Mouse (Mus musculus): ENCODE results near the gene Celf2. TPM values are rescaled to one million over a fixed set of nuclear protein-coding genes. Genes with fewer than 3 reads are reported as not detected.
"Not testable (repeated sequence)": the region's sequence is repeated elsewhere in the genome, so short reads cannot be mapped to it uniquely, and the experiment has no call there.

Gene Celf2
- total RNA-seq, 2 experiments from 2014 or later = 489 to 533 TPM

DNA sequence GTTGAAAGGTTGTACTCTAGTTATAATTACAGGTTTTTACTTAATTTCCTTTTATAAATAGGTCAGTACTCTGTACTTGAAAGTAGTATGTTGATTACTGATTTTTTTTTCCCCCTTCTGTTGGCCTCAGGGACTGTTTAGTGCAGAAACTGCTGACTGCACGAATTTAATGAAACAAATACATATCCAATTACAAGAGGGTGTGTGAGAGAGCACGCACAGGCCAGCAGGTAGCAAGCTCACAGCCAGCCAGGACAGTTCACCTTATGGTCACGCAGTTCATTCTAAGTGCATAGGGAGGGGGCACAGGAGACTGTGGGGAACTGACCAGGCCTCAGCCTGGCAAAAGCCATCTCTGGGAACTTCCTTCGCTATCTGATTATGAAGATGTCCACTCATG is 236.1 kb downstream of the Celf2 start:
- DNase-seq (ENCODE audit: low spot score in 2 of 2) = no peak

DNA sequence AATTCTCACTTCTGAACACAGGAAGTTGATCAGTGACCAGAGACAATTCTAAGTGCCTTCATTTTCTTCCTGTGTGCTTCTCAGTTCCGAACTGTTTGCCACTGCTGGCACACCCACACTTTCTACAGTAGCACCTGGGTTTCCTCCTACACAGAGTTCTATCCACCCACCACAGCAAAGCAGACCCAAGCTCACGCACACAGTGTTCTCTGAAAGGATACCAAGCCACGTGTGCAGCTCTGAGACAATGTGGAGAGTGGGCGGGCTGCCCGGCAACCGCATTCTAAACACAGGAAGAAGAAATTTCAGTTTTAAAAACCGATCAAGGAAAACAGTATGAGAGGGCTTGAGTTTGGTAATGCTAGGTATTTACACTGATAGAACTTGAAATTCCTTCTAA is 239.3 kb downstream of the Celf2 start:
- DNase-seq (ENCODE audit: low spot score in 2 of 2) = peak; percentile 59 to 93

DNA sequence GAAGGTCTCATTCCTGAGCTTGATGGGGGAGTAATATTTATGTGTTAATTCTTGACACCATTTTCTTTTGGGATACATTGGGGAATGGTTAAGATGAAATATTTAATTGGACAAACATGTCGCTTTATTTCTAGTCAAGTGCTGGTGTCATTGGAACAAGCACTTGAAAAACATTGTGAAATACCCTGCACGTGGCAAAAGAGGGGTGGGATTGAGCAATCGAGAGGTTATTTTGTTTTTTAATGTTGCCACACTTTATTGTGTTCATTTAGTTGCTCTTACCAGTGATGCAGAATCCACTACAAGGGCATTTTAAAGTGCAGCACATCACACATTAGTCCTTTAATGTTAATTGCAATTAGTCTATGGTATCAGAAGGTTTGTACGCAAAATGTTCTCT is 242.2 kb downstream of the Celf2 start:
- no peak for DNase-seq (ENCODE audit: low spot score in 2 of 2)

DNA sequence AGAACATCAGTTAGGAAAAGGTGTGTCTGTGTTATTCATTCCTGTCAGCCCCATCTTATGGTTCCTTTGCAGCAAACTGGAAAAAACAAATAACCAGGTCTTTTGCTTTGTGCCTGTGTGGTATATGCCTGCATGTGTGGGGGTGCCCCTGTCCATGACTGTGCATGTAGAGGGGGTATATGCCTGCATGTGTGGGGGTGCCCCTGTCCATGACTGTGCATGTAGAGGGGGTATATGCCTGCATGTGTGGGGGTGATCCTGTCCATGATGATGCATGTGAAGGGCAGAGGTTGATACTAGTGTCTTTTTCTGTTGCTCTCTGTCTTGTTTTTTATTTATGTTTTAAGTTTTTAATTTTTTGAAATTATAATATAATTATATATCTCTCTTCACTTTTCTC is 246.7 kb downstream of the Celf2 start:
- not testable (repeated sequence) for DNase-seq (ENCODE audit: low spot score in 2 of 2)

DNA sequence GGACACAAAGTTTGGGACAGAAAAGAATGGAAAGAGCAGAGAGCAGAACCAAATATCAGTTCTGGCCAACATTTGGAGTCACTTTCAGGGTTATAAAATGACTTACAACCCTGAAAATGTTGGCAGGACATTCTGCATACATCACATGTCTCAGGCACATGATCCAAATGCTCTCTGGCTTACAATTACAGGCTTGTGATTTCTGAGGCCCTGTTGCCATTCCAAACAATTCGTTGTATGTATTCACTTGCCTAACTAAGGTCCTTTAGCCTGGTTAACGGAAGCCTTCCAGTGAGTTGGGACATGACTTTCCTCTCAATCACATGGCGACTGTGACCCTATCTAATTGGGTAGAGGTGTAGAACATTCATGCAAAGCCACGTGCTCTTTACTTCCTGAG is 249.2 kb downstream of the Celf2 start:
- no peak for DNase-seq (ENCODE audit: low spot score in 2 of 2)

DNA sequence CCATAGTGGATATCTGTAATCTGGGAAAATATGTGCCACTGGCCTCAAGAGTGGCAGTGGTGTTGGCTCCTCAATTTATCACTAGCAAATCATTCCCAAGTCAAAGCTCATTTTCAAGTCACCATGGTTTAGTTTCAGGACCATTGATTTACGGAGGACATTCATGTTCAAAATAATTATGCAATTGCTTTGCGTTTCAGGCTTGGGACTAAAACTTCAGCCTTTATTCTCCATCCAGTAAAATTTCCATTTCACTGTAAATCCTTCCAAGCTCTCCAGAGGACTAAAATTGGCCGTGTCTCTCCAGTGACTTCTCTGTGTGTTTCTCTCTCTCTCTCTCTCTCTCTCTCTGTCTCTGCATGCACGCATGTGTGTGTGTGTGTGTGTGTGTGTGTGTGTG is 249.7 kb downstream of the Celf2 start:
- no peak for DNase-seq (ENCODE audit: low spot score in 2 of 2)

DNA sequence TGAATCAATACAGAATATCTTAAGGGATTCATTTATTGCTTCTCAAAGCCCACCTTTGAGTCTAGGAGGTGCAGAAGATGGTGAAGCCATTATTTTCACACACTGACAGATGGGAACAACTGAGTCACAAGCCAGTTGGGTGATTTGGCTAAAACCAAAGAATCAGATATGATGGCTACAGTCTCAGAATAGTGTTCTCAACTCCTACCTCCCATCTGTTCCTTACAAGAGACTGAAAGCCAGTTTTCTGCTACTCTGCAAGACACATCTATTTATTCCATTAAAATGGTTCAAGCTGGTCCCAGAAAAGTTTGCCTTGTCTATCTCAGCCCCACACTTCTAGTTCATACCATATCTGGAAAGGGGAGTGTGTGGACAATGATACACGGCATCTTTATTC is 253.3 kb downstream of the Celf2 start:
- peak in 1 of 2 experiments; percentile 80 for DNase-seq (ENCODE audit: low spot score in 2 of 2)

DNA sequence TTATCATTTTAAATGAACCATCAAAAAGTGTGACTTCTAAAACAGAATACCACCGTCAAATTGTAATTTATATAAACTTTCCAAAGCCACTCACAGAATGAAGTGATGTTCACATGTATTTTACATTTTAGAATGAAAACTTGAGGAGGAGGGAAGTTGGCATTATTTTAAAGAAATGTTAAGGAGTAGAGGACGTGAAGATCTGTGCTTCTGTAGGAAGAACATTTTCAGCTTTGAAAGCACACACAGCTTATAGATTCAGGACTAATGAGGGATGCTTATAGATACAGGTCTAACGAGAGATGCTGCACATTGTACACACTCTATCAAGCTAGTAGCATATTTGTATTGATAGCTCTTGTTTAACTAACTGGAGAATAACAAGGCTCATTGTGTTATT is 254.0 kb downstream of the Celf2 start:
- DNase-seq (ENCODE audit: low spot score in 2 of 2) = no peak

DNA sequence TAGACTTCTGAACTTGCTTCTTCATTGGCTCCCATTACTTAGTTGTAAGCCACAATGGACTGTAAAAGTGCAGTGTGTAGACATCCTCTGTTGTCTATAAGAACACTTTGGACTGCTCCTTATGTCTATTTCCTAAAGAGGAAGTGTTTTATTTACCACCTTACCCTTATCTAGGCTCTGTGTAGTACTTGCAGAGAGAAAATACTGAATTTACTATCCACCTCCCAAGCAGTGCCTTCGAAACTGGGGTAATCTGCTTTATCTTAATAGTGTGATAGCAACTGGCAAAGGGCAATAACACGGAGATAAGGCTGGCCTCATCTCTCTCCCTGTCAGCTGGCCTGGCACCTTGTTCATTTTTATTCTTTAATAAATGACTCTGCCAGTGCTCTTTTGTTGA is 259.0 kb downstream of the Celf2 start:
- no peak for DNase-seq (ENCODE audit: low spot score in 2 of 2)

DNA sequence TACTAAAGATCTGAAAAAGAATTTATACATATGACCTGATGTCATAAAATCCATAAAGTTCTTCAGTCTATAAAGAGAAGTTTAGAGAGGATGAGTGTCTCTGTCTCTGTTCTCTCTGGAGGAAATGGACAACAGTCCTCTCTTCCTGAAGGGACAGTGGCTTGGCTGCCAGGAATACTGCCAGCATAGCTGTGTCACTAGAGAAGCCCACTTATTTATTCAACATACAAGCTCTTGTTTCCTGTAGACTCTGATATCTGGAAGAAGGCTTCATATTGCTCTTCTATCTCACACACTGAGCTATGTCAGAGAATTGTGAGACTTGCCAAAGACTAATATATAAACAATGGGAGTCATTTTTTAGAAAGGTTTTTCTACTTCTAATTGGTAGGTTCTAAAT is 260.4 kb downstream of the Celf2 start:
- DNase-seq (ENCODE audit: low spot score in 2 of 2) = no peak

DNA sequence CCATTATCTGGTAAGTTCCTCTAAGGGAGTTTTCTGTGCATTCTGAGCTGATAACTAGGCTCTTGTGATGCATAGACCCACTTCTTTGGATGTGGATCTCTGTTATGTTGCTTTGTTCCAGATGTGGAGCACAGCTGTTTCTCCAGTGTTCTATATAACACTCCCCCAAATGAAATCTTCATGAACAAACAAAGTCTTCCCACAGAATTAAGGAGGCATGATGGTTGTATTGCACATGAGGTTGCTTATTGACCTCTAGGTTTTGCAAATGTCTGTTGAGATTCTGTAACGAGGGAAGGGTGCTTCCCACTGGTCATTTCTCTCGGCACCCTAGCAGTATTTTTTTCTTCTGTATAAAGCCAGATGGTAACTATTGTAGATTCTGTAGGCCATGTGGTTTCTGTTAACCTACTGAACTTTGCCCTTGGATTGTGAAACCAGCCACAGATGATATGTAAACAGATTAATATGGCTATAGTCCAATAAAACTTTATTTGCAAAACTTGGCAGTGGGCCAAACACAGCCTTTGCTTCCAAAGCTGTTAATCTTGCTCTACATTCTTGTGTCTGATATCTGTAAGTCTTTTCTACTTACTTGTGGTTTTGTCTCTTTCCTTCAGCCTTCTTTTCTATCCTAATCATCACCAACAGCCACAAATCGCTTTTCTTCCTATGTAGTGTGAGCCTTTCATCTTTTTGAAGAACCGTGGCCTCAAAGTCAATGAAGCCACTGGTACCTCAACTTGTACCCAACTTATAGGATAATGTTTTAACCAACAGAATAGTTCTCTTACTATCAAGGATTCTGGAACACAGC is 263.2 kb downstream of the Celf2 start:
- DNase-seq (ENCODE audit: low spot score in 2 of 2) = no peak

DNA sequence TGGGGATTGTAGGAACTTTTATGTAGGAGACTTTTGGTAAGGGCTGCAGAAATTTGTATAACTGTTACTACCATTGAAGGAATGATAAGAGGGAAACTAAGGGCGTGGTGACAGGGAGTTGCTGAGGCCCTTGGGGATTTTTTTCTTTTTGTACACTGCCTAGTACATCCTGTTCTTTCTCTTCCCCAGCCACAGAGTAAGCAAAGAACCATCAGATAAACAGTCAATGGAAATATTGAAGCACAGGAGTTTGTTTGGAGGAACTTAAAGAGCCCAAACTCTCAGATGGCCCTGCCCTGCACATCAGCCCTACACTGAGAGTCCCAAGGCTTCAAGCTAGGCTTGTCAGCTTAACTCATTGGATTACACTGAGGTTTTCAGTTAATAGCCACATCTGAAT is 267.2 kb downstream of the Celf2 start:
- no peak for DNase-seq (ENCODE audit: low spot score in 2 of 2)

DNA sequence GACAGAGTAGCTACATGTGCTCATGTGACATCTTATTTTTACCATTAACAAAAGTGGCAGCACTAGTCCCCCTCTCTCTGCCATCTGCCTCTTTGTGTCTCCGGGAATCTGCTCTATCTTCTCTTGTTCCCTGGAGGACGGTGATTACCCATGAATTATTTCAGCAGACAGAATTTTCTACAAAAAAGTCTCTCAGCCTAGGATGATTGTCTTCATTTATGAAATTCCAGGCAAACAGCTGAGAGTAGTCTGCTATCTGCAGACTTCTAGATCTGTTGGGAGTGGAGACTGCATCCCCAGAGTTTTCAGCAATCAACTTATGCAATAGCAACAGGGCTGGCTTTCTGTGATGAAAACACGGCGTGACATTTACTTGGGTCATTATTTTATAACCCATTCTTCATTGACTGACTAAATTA is 267.8 kb downstream of the Celf2 start:
- peak in 1 of 2 experiments; percentile 47 for DNase-seq (ENCODE audit: low spot score in 2 of 2)

DNA sequence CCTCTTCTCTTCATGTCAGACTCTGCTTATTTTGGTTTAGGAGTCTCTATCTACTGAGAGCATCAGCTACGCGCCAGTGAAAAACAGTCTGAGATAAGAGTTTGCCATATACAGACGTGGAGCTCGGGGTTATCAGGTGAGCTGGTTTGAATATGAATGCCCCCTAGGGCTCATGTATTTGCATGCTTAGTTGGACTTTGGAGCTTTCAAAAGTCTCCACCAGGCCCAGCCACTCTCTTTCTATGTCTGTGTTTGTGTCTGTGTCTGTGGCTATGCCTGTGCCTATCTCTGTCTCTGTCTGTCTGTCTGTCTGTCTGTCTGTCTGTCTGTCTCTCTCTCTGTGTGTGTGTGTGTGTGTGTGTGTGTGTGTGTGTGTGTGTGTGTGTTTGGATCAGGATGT is 272.1 kb downstream of the Celf2 start:
- DNase-seq (ENCODE audit: low spot score in 2 of 2) = no peak

DNA sequence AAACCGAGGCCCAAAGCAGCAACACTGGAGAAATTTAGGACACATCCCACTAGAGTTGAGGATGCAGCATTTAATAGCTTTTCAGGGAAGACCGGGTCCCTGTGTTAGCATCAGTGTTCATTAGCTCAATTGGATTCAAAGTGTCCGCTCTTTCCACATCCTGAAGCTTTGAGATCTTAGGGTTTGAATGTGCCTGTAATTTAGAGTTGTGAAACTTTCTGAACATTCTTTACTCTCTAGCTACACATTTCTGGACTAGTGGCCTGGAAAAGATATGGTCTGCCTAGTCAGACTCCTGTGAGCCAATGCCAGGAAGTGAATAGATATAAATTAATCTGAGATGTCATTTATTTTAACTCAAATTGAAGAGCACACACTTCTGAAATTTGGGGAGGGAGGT is 272.9 kb downstream of the Celf2 start:
- no peak for DNase-seq (ENCODE audit: low spot score in 2 of 2)

DNA sequence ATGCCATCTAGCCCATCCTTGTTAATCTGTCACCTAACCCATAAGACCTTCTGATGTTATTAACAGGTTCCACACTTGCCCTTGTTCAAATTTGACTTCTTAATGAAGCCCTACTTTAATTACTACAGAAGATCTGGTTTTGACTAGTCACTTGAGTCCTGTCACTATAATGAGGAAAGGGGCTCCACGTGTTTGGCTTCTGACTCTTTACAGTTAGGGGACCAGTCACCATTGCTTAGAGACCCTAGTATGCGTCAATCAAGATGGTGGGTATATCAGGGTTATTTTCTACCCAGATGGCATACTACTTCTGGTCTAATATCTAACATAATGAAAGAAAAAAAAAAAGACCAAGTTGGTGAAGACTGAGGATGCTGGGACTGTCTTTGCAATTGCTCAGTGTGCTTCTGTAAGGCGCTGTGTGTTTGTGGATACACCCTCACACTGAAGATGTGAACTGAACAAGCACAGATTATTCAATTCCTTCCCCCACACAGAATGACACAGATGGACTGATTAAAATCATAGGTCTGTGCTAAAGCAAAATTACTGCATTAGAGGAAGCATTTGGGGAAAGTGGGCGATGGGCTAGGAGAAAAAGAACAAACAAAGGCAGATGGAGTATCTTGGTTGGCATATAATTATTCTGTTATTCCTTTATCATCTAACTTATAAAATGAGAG is 274.2 kb downstream of the Celf2 start:
- peak in 1 of 2 experiments; percentile 88 for DNase-seq (ENCODE audit: low spot score in 2 of 2)

DNA sequence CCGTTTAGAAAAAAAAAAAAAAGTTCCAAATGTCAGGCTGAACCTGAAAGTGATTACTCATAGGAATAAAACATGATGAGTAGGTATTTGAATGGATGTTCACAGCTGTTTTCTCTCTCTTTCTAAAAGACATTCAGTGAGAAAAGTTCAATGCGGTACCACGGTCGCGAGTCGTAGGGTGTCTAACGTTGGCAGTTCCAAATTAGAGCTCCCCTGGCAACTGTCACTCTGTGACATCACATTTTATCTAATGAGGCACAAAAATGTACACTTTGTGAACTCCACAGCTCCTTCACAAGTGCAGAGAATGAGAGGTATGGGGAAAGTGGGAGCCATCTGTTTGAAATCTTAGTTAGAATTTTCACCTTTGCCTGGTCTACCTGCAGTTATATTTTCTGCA is 274.8 kb downstream of the Celf2 start:
- no peak for DNase-seq (ENCODE audit: low spot score in 2 of 2)

DNA sequence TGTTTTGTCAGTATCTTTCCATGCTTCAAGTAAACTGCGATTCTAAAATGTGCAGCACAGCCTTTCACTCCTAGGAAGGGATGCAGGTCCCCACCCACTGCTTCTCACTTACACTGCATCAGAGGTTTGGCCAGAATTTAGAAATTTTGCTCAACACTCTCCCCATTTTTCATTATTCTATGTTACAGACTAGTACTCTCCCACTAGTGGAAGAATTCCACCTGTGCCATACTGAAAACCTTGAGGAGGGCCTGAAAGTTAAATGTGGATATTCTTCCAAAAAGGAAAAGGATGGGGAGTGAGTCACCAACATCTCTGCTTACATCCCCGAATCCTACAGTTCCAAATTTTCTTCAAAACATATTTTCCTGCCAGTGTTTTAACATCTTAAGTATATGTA is 276.0 kb downstream of the Celf2 start:
- DNase-seq (ENCODE audit: low spot score in 2 of 2) = no peak

DNA sequence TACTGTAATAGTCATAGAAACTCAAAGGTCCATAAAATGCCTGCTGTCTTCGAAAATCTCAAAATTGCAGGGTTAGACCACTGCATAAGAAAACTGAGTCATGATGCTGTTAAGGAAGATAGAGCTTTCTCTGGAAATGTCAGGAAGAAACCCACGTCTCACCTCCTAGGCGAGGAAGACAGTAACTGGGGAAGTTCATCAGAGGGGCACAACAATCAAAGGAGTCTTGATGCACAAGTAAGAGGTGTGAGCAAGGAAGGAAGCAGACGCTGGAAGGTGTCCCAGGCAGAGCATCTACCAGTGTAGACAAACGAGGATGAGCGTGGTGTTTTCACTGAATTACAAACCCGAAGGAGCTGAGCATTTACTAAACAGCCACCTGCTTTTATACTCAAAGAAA is 282.6 kb downstream of the Celf2 start:
- no peak for DNase-seq (ENCODE audit: low spot score in 2 of 2)

DNA sequence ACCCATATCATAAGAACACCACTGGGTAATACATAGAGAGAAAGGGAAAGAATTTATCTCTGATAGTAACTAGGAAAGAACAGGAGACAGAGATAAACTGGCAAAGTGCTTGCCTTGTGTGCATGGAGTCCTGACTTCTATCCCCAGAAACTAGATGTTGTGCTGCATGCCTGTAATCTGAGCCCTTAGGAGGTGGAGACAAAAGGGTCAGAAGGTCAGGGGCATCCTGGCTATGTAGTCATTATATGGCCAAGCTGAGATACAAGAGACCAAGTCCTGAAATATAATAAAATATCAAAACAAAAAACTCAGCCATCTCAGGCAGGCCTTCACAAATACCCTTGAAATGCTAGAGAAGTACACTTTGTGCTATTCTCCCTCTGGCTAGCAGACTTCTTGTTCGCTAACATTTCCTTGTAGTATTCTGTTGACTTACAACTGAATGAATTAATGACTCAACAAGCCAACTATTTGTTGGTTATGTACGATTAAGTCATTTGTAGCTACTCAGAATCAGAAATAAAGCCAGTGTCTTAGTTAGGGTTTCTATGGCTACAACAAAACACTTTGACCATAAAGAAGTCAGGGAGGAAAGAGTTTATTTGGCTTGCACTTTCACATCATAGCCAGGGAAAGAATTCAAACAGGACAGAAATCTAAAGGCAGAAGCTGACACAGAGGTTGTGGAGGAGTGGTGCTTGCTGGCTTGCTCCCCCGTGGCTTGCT is 284.9 kb downstream of the Celf2 start:
- no peak for DNase-seq (ENCODE audit: low spot score in 2 of 2)

DNA sequence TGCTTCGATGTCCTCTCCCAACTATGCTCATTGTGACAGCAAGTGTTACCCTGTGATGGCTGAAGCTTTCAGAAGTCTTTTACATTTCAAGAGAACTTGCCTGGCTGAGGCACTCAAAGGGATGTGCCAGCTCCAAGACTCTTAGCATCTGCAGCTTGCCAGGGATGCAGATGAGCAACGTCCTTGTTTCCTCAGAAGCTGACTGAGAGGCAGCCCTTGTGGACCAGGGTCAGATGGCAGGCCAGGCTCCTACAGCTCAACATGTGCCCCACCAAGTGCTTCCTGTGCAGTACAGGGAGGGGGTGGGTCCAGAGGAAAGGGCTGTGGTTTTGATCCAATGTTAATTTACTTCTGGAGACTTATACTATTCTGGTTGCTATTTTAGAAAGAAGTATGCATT is 285.8 kb downstream of the Celf2 start:
- DNase-seq (ENCODE audit: low spot score in 2 of 2) = no peak

DNA sequence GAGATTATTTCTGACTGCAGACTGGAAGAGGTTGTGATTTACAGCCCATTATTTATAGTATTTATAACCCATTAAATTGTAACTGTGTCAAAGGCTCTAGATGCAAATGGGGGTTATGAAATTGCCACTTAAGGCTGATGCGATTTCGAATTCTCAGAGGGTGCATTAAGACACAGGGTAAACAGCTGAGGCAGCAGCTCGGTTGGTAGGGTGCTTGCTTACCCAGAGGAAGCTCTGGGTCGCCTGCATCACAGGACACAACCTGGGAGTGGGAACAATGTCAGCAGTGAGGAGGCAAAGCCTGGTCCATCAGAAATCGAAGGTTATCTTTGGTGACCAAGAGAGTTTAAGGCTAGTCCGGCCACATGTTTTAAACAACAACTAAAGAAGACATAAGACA is 286.5 kb downstream of the Celf2 start:
- no peak for DNase-seq (ENCODE audit: low spot score in 2 of 2)

Measured in layer of hippocampus, postnatal 14 days (tissue).